Mouse (Mus musculus): Measurements from ENCODE around the gene Aqp9.

The Aqp9 gene

GRCm38 (mm10) chr9:71166871-71167465 lies 1.5 kb downstream of the Aqp9 start:
- DNase-seq, result no peak

GRCm38 (mm10) chr9:71166019-71166705 lies 2.3 kb downstream of the Aqp9 start:
- DNase-seq, result no peak

GRCm38 (mm10) chr9:71165510-71165909 lies 3.0 kb downstream of the Aqp9 start:
- DNase-seq, result no peak

- no peak for DNase-seq
These were observed 3.4 kb downstream of the Aqp9 start for GRCm38 (mm10) chr9:71165061-71165460.

- DNase-seq, result no peak
These were observed 4.1 kb downstream of the Aqp9 start for GRCm38 (mm10) chr9:71164353-71164752.

- no peak for DNase-seq
These were observed 5.4 kb downstream of the Aqp9 start for GRCm38 (mm10) chr9:71162858-71163740.

GRCm38 (mm10) chr9:71162131-71162857 lies 6.2 kb downstream of the Aqp9 start:
- DNase-seq, result no peak

- no peak for DNase-seq
These were observed 7.4 kb downstream of the Aqp9 start for GRCm38 (mm10) chr9:71160849-71161711.

GRCm38 (mm10) chr9:71159686-71160085 lies 8.8 kb downstream of the Aqp9 start:
- DNase-seq, result no peak

GRCm38 (mm10) chr9:71159060-71159626 lies 9.3 kb downstream of the Aqp9 start:
- no peak for DNase-seq

GRCm38 (mm10) chr9:71157921-71158646 lies 10.4 kb downstream of the Aqp9 start:
- DNase-seq, result no peak

GRCm38 (mm10) chr9:71156447-71157035 lies 11.9 kb downstream of the Aqp9 start:
- no peak for DNase-seq

- DNase-seq, result no peak
These were observed 13.0 kb downstream of the Aqp9 start for GRCm38 (mm10) chr9:71155399-71156005.

GRCm38 (mm10) chr9:71151386-71151785 lies 17.1 kb downstream of the Aqp9 start:
- DNase-seq, result no peak

- DNase-seq, result no peak
These were observed 18.3 kb downstream of the Aqp9 start for GRCm38 (mm10) chr9:71150175-71150574.

GRCm38 (mm10) chr9:71148890-71149289 lies 19.6 kb downstream of the Aqp9 start:
- DNase-seq, result no peak

- DNase-seq, result no peak
These were observed 22.3 kb downstream of the Aqp9 start for GRCm38 (mm10) chr9:71146210-71146609.

- no peak for DNase-seq
These were observed 28.3 kb downstream of the Aqp9 start for GRCm38 (mm10) chr9:71140205-71140604.

- DNase-seq, result no peak
These were observed 29.5 kb downstream of the Aqp9 start for GRCm38 (mm10) chr9:71138936-71139335.

Data from layer of hippocampus, adult 9-11 months (tissue).